ENCODE assay signal across 15 mouse cellular contexts in genomic region chr2:181080886-181081285, GRCm38 (mm10). TPM values are rescaled to one million over a fixed set of nuclear protein-coding genes. Genes with fewer than 3 reads are reported as not detected.
A peak's percentile ranks its signal among the peaks of the same experiment; 100 is the strongest.
DNase-seq lines count a peak whose midpoint lies in the region; ATAC-seq lines count a peak whose summit lies in the region.
"Had no signal": no experiment of that assay in that cellular context is flagged by ENCODE, and none has a peak within 500 bp of the region (broad histone marks: within the 10 kb centered on the region; RNA-seq: fewer than 3 reads in every experiment).

No protein-coding gene starts in this region.

- 74% methylated on average over 5 of the region's 5 CpGs for WGBS in forebrain, embryonic 11.5 days
- 64% methylated on average over 5 of the region's 5 CpGs for WGBS in forebrain, embryonic 16.5 days
- WGBS in intestine, embryonic 15.5 days = 47% methylated on average over 5 of the region's 5 CpGs
- 52% methylated on average over 5 of the region's 5 CpGs for WGBS in stomach, embryonic 15.5 days

- DNase-seq in forebrain, embryonic 11.5 days (ENCODE audit: low spot score) = peak; percentile 47
- peak; percentile 22 for DNase-seq in lung, postnatal 10 days
- DNase-seq in lung, postnatal 25 days (ENCODE audit: low spot score) = no peak
- no peak for DNase-seq in spleen, postnatal 36 days (ENCODE audit: low spot score in 2 of 2)
- DNase-seq in embryo, embryonic 11 days = no peak
- DNase-seq: cerebellum, adult 9-10 months; kidney, adult 9 months had no signal

- no peaks in the 10 kb centered on the region for H3K27me3 ChIP-seq in forebrain, embryonic 11.5 days (ENCODE audit: control insufficient read depth, insufficient read depth, low read length)
- H3K27me3 ChIP-seq in forebrain, embryonic 16.5 days (replicated peaks; ENCODE audit: control insufficient read depth, insufficient read depth, low read length) = no peaks in the 10 kb centered on the region
- no peaks in the 10 kb centered on the region for H3K27me3 ChIP-seq in intestine, embryonic 15.5 days (replicated peaks)
- H3K27me3 ChIP-seq in stomach, embryonic 15.5 days (replicated peaks) = no peaks in the 10 kb centered on the region
- H3K27me3 ChIP-seq: neural tube, embryonic 12.5 days had no signal

- H3K9ac ChIP-seq in forebrain, embryonic 11.5 days (ENCODE audit: low read length) = no peak overlapping the region
- H3K9ac ChIP-seq in forebrain, embryonic 16.5 days (replicated peaks; ENCODE audit: low read depth, low read length) = no peak overlapping the region
- no peak overlapping the region for H3K9ac ChIP-seq in intestine, embryonic 15.5 days
- no peak overlapping the region for H3K9ac ChIP-seq in stomach, embryonic 15.5 days
- H3K9ac ChIP-seq: neural tube, embryonic 12.5 days had no signal

- no peak overlapping the region for H3K4me2 ChIP-seq in forebrain, embryonic 11.5 days (ENCODE audit: low read depth, low read length, severe bottlenecking)
- H3K4me2 ChIP-seq in forebrain, embryonic 16.5 days (ENCODE audit: low read length) = no peak overlapping the region
- H3K4me2 ChIP-seq in intestine, embryonic 15.5 days (replicated peaks) = no peak overlapping the region; the same call in 1 of the 2 replicates
- H3K4me2 ChIP-seq in stomach, embryonic 15.5 days = peak overlapping the region; percentile 23; the same call in 1 of the 2 replicates
- H3K4me2 ChIP-seq: neural tube, embryonic 12.5 days had no signal

- no peaks in the 10 kb centered on the region for H3K9me3 ChIP-seq in forebrain, embryonic 11.5 days (ENCODE audit: control insufficient read depth, low read length)
- no peaks in the 10 kb centered on the region for H3K9me3 ChIP-seq in forebrain, embryonic 16.5 days (ENCODE audit: control insufficient read depth, low read length)
- no peaks in the 10 kb centered on the region for H3K9me3 ChIP-seq in intestine, embryonic 15.5 days
- H3K9me3 ChIP-seq in stomach, embryonic 15.5 days = no peaks in the 10 kb centered on the region
- H3K9me3 ChIP-seq: limb, embryonic 10.5 days; midbrain, embryonic 10.5 days; neural tube, embryonic 12.5 days had no signal

- H3K4me1 ChIP-seq in forebrain, embryonic 11.5 days (replicated peaks; ENCODE audit: control insufficient read depth, insufficient read depth, low read length) = no peaks in the 10 kb centered on the region
- H3K4me1 ChIP-seq in forebrain, embryonic 16.5 days (replicated peaks; ENCODE audit: control insufficient read depth, insufficient read depth, low read length) = no peaks in the 10 kb centered on the region
- H3K4me1 ChIP-seq in intestine, embryonic 15.5 days (replicated peaks) = peaks cover 8% of the 10 kb centered on the region; the same call in 1 of the 2 replicates
- H3K4me1 ChIP-seq in stomach, embryonic 15.5 days = 0 out of 2 replicates have a peak, but pooled peaks cover 5% of the 10 kb centered on the region
- H3K4me1 ChIP-seq: limb, embryonic 10.5 days; neural tube, embryonic 12.5 days had no signal

- no peak overlapping the region for H3K27ac ChIP-seq in forebrain, embryonic 11.5 days (ENCODE audit: low read depth, low read length)
- no peak overlapping the region for H3K27ac ChIP-seq in forebrain, embryonic 16.5 days (ENCODE audit: low read length)
- H3K27ac ChIP-seq in intestine, embryonic 15.5 days = no peak overlapping the region
- no peak overlapping the region for H3K27ac ChIP-seq in stomach, embryonic 15.5 days
- H3K27ac ChIP-seq: limb, embryonic 10.5 days; midbrain, embryonic 10.5 days; neural tube, embryonic 12.5 days had no signal

- no peak overlapping the region for H3K4me3 ChIP-seq in forebrain, embryonic 11.5 days (ENCODE audit: low read depth, low read length)
- no peak overlapping the region for H3K4me3 ChIP-seq in forebrain, embryonic 16.5 days (replicated peaks; ENCODE audit: low read length)
- no peak overlapping the region for H3K4me3 ChIP-seq in intestine, embryonic 15.5 days (replicated peaks)
- no peak overlapping the region for H3K4me3 ChIP-seq in stomach, embryonic 15.5 days (replicated peaks)
- H3K4me3 ChIP-seq: limb, embryonic 10.5 days; midbrain, embryonic 10.5 days; neural tube, embryonic 12.5 days had no signal

- ATAC-seq in forebrain, embryonic 11.5 days (replicated peaks; ENCODE audit: low FRiP score) = no peak
- no peak for ATAC-seq in forebrain, embryonic 16.5 days
- peak; percentile 84 for ATAC-seq in intestine, embryonic 15.5 days
- ATAC-seq in stomach, embryonic 15.5 days (ENCODE audit: insufficient read depth, low FRiP score, low read depth) = peak; percentile 57; the same call in 1 of the 2 replicates
- ATAC-seq: activated CD4-positive, CD25-positive, alpha-beta regulatory T cell, adult 4 months had no signal

- no peaks in the 10 kb centered on the region for H3K36me3 ChIP-seq in forebrain, embryonic 11.5 days (ENCODE audit: control insufficient read depth, insufficient read depth, low read length)
- H3K36me3 ChIP-seq in forebrain, embryonic 16.5 days (ENCODE audit: control insufficient read depth, insufficient read depth) = no peaks in the 10 kb centered on the region
- no peaks in the 10 kb centered on the region for H3K36me3 ChIP-seq in intestine, embryonic 15.5 days
- no peaks in the 10 kb centered on the region for H3K36me3 ChIP-seq in stomach, embryonic 15.5 days
- H3K36me3 ChIP-seq: limb, embryonic 10.5 days; midbrain, embryonic 10.5 days had no signal

RNA-seq across cellular contexts. Expression of gene Chrna4, which starts 37.5 kb away (rescaled TPM):
- polyA plus RNA-seq in forebrain, embryonic 11.5 days (2014; fragmentation: Nextera tagmentation; extraction: Ambion mirVana) = 18.7 and 19.3 TPM in 2 replicates
- polyA plus RNA-seq in forebrain, embryonic 16.5 days (2015; fragmentation: Nextera tagmentation; extraction: Ambion mirVana) = 6.9 and 9.9 TPM in 2 replicates
- 1.1 and 1.2 TPM in 2 replicates for polyA plus RNA-seq in intestine, embryonic 15.5 days (2015; fragmentation: Nextera tagmentation; extraction: Ambion mirVana)
- polyA plus RNA-seq in stomach, embryonic 15.5 days (2015; fragmentation: Nextera tagmentation; extraction: Ambion mirVana) = 2.2 and 3.0 TPM in 2 replicates
- polyA plus RNA-seq: activated CD4-positive, CD25-positive, alpha-beta regulatory T cell, adult 4 months; spleen, adult 2 months had no signal

RNA-seq across cellular contexts. Expression of gene Kcnq2, which starts 54.2 kb away (rescaled TPM):
- polyA plus RNA-seq in forebrain, embryonic 11.5 days (2014; fragmentation: Nextera tagmentation; extraction: Ambion mirVana) = 13.6 and 13.9 TPM in 2 replicates
- polyA plus RNA-seq in forebrain, embryonic 16.5 days (2015; fragmentation: Nextera tagmentation; extraction: Ambion mirVana) = 45.5 and 54.9 TPM in 2 replicates
- 1.3 and 1.5 TPM in 2 replicates for polyA plus RNA-seq in intestine, embryonic 15.5 days (2015; fragmentation: Nextera tagmentation; extraction: Ambion mirVana)
- polyA plus RNA-seq in stomach, embryonic 15.5 days (2015; fragmentation: Nextera tagmentation; extraction: Ambion mirVana) = 1.5 TPM in 2 replicates
- polyA plus RNA-seq: activated CD4-positive, CD25-positive, alpha-beta regulatory T cell, adult 4 months; spleen, adult 2 months had no signal

Comparison
In these comparisons a context has a peak if more than half of its experiments do, and no peak if none do; other contexts are left out.
1. DNase-seq: peak in forebrain, embryonic 11.5 days (single experiment) and lung, postnatal 10 days (single experiment); none in lung, postnatal 25 days (single experiment), spleen, postnatal 36 days (0 of 2) and embryo, embryonic 11 days (single experiment).
2. ATAC-seq: peak in intestine, embryonic 15.5 days (single experiment) and stomach, embryonic 15.5 days (single experiment); none in forebrain, embryonic 11.5 days (single experiment) and forebrain, embryonic 16.5 days (single experiment).